Comparison of ENCODE assay signal across 7 mouse cellular contexts in the genomic region with DNA sequence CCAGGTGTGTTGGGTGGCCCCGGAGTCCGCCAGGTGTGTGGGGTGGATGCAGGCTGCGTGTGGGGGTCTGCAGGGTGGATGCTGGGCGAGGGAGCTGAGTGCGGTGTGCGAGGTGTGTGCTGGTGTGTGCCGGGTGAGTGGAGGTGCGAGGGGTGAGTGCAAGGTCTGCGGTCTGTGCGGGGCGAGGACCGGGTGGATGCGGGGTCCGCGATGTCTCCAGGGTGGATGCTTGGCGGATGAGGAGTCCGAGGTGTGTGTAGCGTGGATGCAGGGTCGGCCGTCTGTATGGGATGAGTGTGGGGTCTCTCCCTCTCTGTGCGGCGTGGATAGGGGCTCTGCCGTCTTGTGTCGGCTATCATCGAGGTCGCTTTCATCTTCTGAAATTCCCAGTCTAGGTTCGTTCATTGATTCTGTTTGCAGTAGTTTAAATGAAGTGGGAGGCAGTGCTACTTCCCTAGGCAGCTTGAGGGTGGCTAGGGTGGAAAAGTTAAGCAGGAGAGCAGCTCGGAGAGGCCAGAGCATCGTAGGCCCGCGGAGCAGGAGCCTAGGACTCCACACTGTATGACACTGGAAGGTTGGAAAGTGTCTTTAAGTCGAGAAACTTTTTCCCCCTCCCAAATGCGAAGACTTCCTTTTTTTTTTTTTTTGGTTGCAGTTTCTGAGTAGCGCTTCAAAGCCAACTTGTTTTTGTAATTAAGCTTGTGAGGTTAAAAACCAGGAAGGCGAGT. TPM values are rescaled to one million over a fixed set of nuclear protein-coding genes. Genes with fewer than 3 reads are reported as not detected.
DNase-seq lines count a peak whose midpoint lies in the region; ATAC-seq and TF ChIP-seq lines count a peak whose summit lies in the region.

No protein-coding gene starts in this region.

- H3K27me3 ChIP-seq in embryonic facial prominence, embryonic 15.5 days = no peaks in the 10 kb centered on the region
- no peaks in the 10 kb centered on the region for H3K27me3 ChIP-seq in intestine, embryonic 15.5 days (replicated peaks)
- no peaks in the 10 kb centered on the region for H3K27me3 ChIP-seq in midbrain, embryonic 12.5 days

- peak overlapping the region; percentile 93 for H3K9ac ChIP-seq in embryonic facial prominence, embryonic 15.5 days
- peak overlapping the region; percentile 93 for H3K9ac ChIP-seq in intestine, embryonic 15.5 days
- peak overlapping the region; percentile 96 for H3K9ac ChIP-seq in midbrain, embryonic 12.5 days (replicated peaks)

- peaks cover 13% of the 10 kb centered on the region for H3K4me1 ChIP-seq in embryonic facial prominence, embryonic 15.5 days
- H3K4me1 ChIP-seq in intestine, embryonic 15.5 days (replicated peaks) = 0 out of 2 replicates have a peak, but pooled peaks cover 12% of the 10 kb centered on the region
- peaks cover 17% of the 10 kb centered on the region; the same call in 1 of the 2 replicates for H3K4me1 ChIP-seq in midbrain, embryonic 12.5 days

- DNase-seq in left cerebral cortex, adult 2 months (ENCODE audit: extremely low spot score in 1 of 2, low spot score in 2 of 2) = peak; percentile 18 to 23
- DNase-seq in left cerebral cortex, postnatal 4 days = no peak
- peak; percentile 28 for DNase-seq in adrenal gland, postnatal 10 days
- DNase-seq in urinary bladder, postnatal 25 days (ENCODE audit: low spot score) = no peak

- no peaks in the 10 kb centered on the region for H3K36me3 ChIP-seq in embryonic facial prominence, embryonic 15.5 days
- H3K36me3 ChIP-seq in intestine, embryonic 15.5 days = no peaks in the 10 kb centered on the region
- H3K36me3 ChIP-seq in midbrain, embryonic 12.5 days = no peaks in the 10 kb centered on the region

- H3K4me2 ChIP-seq in embryonic facial prominence, embryonic 15.5 days (replicated peaks) = peak overlapping the region; percentile 85
- H3K4me2 ChIP-seq in intestine, embryonic 15.5 days (replicated peaks) = peak overlapping the region; percentile 95
- H3K4me2 ChIP-seq in midbrain, embryonic 12.5 days (replicated peaks) = peak overlapping the region; percentile 98

- WGBS in embryonic facial prominence, embryonic 15.5 days = 2% methylated on average over 35 of the region's 35 CpGs
- 4% methylated on average over 34 of the region's 35 CpGs for WGBS in intestine, embryonic 15.5 days
- 4% methylated on average over 35 of the region's 35 CpGs for WGBS in midbrain, embryonic 12.5 days

- intact Hi-C loops in left cerebral cortex, adult 2 months (cut with DNase I) = loop anchor here (2.0 to 5.0 kb wide), 4 partner anchors 39 to 794 kb away; no protein-coding TSS in a partner anchor
- intact Hi-C loops in left cerebral cortex, postnatal 4 days (cut with DNase I) = no loop called here

- ATAC-seq in embryonic facial prominence, embryonic 15.5 days (ENCODE audit: insufficient number of reproducible peaks, low FRiP score, low TSS enrichment, low read depth) = no peak; the same call in 1 of the 2 replicates
- peak; percentile 39 for ATAC-seq in intestine, embryonic 15.5 days
- ATAC-seq in midbrain, embryonic 12.5 days (ENCODE audit: low FRiP score, low read depth) = peak; percentile 59; the same call in 1 of the 2 replicates

- H3K9me3 ChIP-seq in embryonic facial prominence, embryonic 15.5 days (replicated peaks) = no peaks in the 10 kb centered on the region
- H3K9me3 ChIP-seq in intestine, embryonic 15.5 days = no peaks in the 10 kb centered on the region
- no peaks in the 10 kb centered on the region for H3K9me3 ChIP-seq in midbrain, embryonic 12.5 days

- peak overlapping the region; percentile 92 for H3K27ac ChIP-seq in left cerebral cortex, adult 2 months
- peak overlapping the region; percentile 88; the same call in 1 of the 2 replicates for H3K27ac ChIP-seq in embryonic facial prominence, embryonic 15.5 days (replicated peaks)
- H3K27ac ChIP-seq in intestine, embryonic 15.5 days = peak overlapping the region; percentile 80
- H3K27ac ChIP-seq in midbrain, embryonic 12.5 days (replicated peaks) = peak overlapping the region; percentile 81

- no peak for TF ChIP-seq CTCF in left cerebral cortex, adult 2 months (IDR thresholded peaks at IDR 0.05)

- peak overlapping the region; percentile 75 for H3K4me3 ChIP-seq in left cerebral cortex, adult 2 months
- peak overlapping the region; percentile 97 for H3K4me3 ChIP-seq in embryonic facial prominence, embryonic 15.5 days (replicated peaks)
- peak overlapping the region; percentile 79 for H3K4me3 ChIP-seq in intestine, embryonic 15.5 days (replicated peaks)
- H3K4me3 ChIP-seq in midbrain, embryonic 12.5 days = peak overlapping the region; percentile 97

RNA-seq across cellular contexts. Expression of gene Ncoa3, which starts 0.9 kb away (rescaled TPM):
- total RNA-seq in left cerebral cortex, adult 2 months (2021) = 10 to 100 TPM; 32.5 to 37.9 TPM
- 10 to 100 TPM; 36.0 to 41.3 TPM for total RNA-seq in left cerebral cortex, postnatal 4 days (2021)
- 10 to 100 TPM; 24.1 to 31.7 TPM for total RNA-seq in adrenal gland, postnatal 10 days (2021)
- polyA plus RNA-seq in embryonic facial prominence, embryonic 15.5 days (2015; fragmentation: Nextera tagmentation; extraction: Ambion mirVana) = 13.3 and 14.7 TPM in 2 replicates
- polyA plus RNA-seq in intestine, embryonic 15.5 days (2015; fragmentation: Nextera tagmentation; extraction: Ambion mirVana) = 10.8 TPM in 2 replicates
- 15.3 and 15.7 TPM in 2 replicates for polyA plus RNA-seq in midbrain, embryonic 12.5 days (2016; fragmentation: Nextera tagmentation; extraction: Ambion mirVana)

Comparison
In these comparisons a context has a peak if more than half of its experiments do, and no peak if none do; other contexts are left out.
1. DNase-seq: peak in left cerebral cortex, adult 2 months (2 of 2) and adrenal gland, postnatal 10 days (single experiment); none in left cerebral cortex, postnatal 4 days (single experiment) and urinary bladder, postnatal 25 days (single experiment).
2. Peak in every context shown above with its lines, with median percentiles within 50 percentile points of each other: H3K27ac ChIP-seq, H3K4me3 ChIP-seq, H3K4me2 ChIP-seq and H3K9ac ChIP-seq.